Mouse (Mus musculus) heart, embryonic 13.5 days (tissue): ENCODE data around the gene Uty. TPM values are rescaled to one million over a fixed set of nuclear protein-coding genes. Genes with fewer than 3 reads are reported as not detected.
A peak's percentile ranks its signal among the peaks of the same experiment; 100 is the strongest.

Experiments
- ATAC-seq: fragments of 200-750 bp; cut with Nextera tagmentation; 2 replicates; pipeline ENCODE4 v1.8.0; 2017; ENCODE audit warnings: moderate TSS enrichment; ENCODE audit not compliant: insufficient number of reproducible peaks, low FRiP score, low TSS enrichment; ENCODE audit errors: extremely low read depth
- H3K27ac ChIP-seq: fragments of 300-500 bp; sonication (generic); replicated peaks from 2 replicates; pipeline ENCODE4 v1.5.1; 2015; ENCODE audit warnings: moderate library complexity, mild to moderate bottlenecking, inconsistent platforms
- H3K27me3 ChIP-seq: fragments of 300-500 bp; sonication (generic); replicated peaks from 2 replicates; pipeline ENCODE4 v1.6.1; 2015; ENCODE audit warnings: mild to moderate bottlenecking, inconsistent platforms
- H3K36me3 ChIP-seq: fragments of 300-500 bp; sonication (generic); 2 replicates; pipeline ENCODE4 v1.6.1; 2015; ENCODE audit warnings: mild to moderate bottlenecking, inconsistent platforms
- H3K4me1 ChIP-seq: fragments of 300-500 bp; sonication (generic); 2 replicates; pipeline ENCODE4 v1.6.1; 2015; ENCODE audit warnings: inconsistent platforms
- H3K4me2 ChIP-seq: fragments of 300-500 bp; sonication (generic); 2 replicates; pipeline ENCODE4 v1.6.1; 2015; ENCODE audit warnings: inconsistent platforms, mild to moderate bottlenecking, moderate library complexity
- H3K4me3 ChIP-seq: fragments of 300-500 bp; sonication (generic); 2 replicates; pipeline ENCODE4 v1.5.1; 2015; ENCODE audit warnings: moderate library complexity, mild to moderate bottlenecking, inconsistent platforms
- H3K9ac ChIP-seq: fragments of 300-500 bp; sonication (generic); 2 replicates; pipeline ENCODE4 v1.6.1; 2015; ENCODE audit warnings: inconsistent platforms, mild to moderate bottlenecking, moderate library complexity
- H3K9me3 ChIP-seq: fragments of 300-500 bp; sonication (generic); 2 replicates; pipeline ENCODE4 v1.6.1; 2016; ENCODE audit warnings: inconsistent platforms
- WGBS: fragments of 180-500 bp; shearing (Covaris S2); methylation state at CpG from one replicate; pipeline ENCODE4 v1.1.7; 2015; ENCODE audit warnings: mixed read lengths; 5-methylcytosine and 5-hydroxymethylcytosine counted together
- polyA plus RNA-seq: library from polyadenylated mRNA; unstranded; fragments of >200 nt; fragmentation: Nextera tagmentation; extraction: Ambion mirVana; gene quantifications from 2 replicates; pipeline ENCODE4 v1.2.1, GENCODE M21; 2015

Uty gene
- polyA plus RNA-seq, result 6.7 and 8.6 TPM in 2 replicates

GRCm38 (mm10) chrY:1245426-1245863 lies at the start of gene Uty:
TSS of gene Uty (minus strand) at chrY:1245759.
- no peaks in the 10 kb centered on the region for H3K9me3 ChIP-seq
- peak; percentile 76; the same call in 1 of the 2 replicates for ATAC-seq
- H3K4me3 ChIP-seq, result peak within 1 kb of the TSS; percentile 55
- H3K9ac ChIP-seq, result peak within 1 kb of the TSS; percentile 78
- H3K4me2 ChIP-seq, result peak within 1 kb of the TSS; percentile 59
- H3K27ac ChIP-seq, result peak within 1 kb of the TSS; percentile 73
- H3K36me3 ChIP-seq, result no peaks in the 10 kb centered on the region
- no peaks in the 10 kb centered on the region for H3K4me1 ChIP-seq
- WGBS, result 1% methylated on average over 19 of the region's 21 CpGs
- no peaks in the 10 kb centered on the region for H3K27me3 ChIP-seq

GRCm38 (mm10) chrY:1293708-1294107 lies 48.1 kb upstream of the Uty start:
- Histone ChIP-seq H3K27ac (no peak overlapping the region), H3K4me1 (no peaks in the 10 kb centered on the region), H3K36me3 (no peaks in the 10 kb centered on the region), H3K9ac (no peak overlapping the region), H3K4me2 (no peak overlapping the region), H3K9me3 (no peaks in the 10 kb centered on the region), H3K4me3 (no peak overlapping the region), H3K27me3 (no peaks in the 10 kb centered on the region)
- no peak for ATAC-seq

GRCm38 (mm10) chrY:1286171-1286795 lies 40.7 kb upstream of the Uty start, which contains the start of gene Ddx3y:
TSS of gene Ddx3y (minus strand) at chrY:1286629.
- Histone ChIP-seq H3K4me2 (peak within 1 kb of the TSS; percentile 56), H3K36me3 (no peaks in the 10 kb centered on the region), H3K4me3 (peak within 1 kb of the TSS; percentile 52), H3K4me1 (no peaks in the 10 kb centered on the region), H3K9me3 (no peaks in the 10 kb centered on the region), H3K27me3 (no peaks in the 10 kb centered on the region), H3K9ac (peak within 1 kb of the TSS; percentile 75), H3K27ac (peak within 1 kb of the TSS; percentile 75)
- WGBS, result 2% methylated on average over 31 of the region's 31 CpGs
- ATAC-seq, result no peak; the same call in 1 of the 2 replicates

- peak overlapping the region; percentile 56 for H3K4me2 ChIP-seq
- H3K27ac ChIP-seq, result peak overlapping the region; percentile 75
- no peak for ATAC-seq
- peak overlapping the region; percentile 75 for H3K9ac ChIP-seq
- H3K27me3 ChIP-seq, result no peaks in the 10 kb centered on the region
- peak overlapping the region; percentile 52 for H3K4me3 ChIP-seq
- WGBS, result 6% methylated on average over 11 of the region's 12 CpGs
- H3K36me3 ChIP-seq, result no peaks in the 10 kb centered on the region
- no peaks in the 10 kb centered on the region for H3K4me1 ChIP-seq
- H3K9me3 ChIP-seq, result no peaks in the 10 kb centered on the region
These were observed 40.2 kb upstream of the Uty start for GRCm38 (mm10) chrY:1285735-1286134.

- Histone ChIP-seq H3K4me1 (no peaks in the 10 kb centered on the region), H3K9ac (no peak overlapping the region), H3K4me3 (peak overlapping the region; percentile 55), H3K36me3 (no peaks in the 10 kb centered on the region), H3K4me2 (peak overlapping the region; percentile 41; the same call in 1 of the 2 replicates), H3K27ac (no peak overlapping the region), H3K27me3 (no peaks in the 10 kb centered on the region), H3K9me3 (no peaks in the 10 kb centered on the region)
- no peak for ATAC-seq
- WGBS, result 59% methylated on average over 6 of the region's 6 CpGs
These were observed 558 bp upstream of the Uty start for GRCm38 (mm10) chrY:1246117-1246516.

- no peak for ATAC-seq
- H3K9ac ChIP-seq, result peak overlapping the region; percentile 78
- 0% methylated on average over 5 of the region's 9 CpGs for WGBS
- H3K4me1 ChIP-seq, result no peaks in the 10 kb centered on the region
- H3K4me2 ChIP-seq, result peak overlapping the region; percentile 59
- no peaks in the 10 kb centered on the region for H3K9me3 ChIP-seq
- peak overlapping the region; percentile 55 for H3K4me3 ChIP-seq
- no peaks in the 10 kb centered on the region for H3K36me3 ChIP-seq
- no peaks in the 10 kb centered on the region for H3K27me3 ChIP-seq
- peak overlapping the region; percentile 73 for H3K27ac ChIP-seq
These were observed 619 bp downstream of the Uty start for GRCm38 (mm10) chrY:1244940-1245339.

GRCm38 (mm10) chrY:1244421-1244820 lies 1.1 kb downstream of the Uty start:
- ATAC-seq, result no peak
- Histone ChIP-seq H3K36me3 (no peaks in the 10 kb centered on the region), H3K27me3 (no peaks in the 10 kb centered on the region), H3K4me3 (peak overlapping the region; percentile 55), H3K9ac (no peak overlapping the region), H3K27ac (no peak overlapping the region), H3K4me1 (no peaks in the 10 kb centered on the region), H3K4me2 (peak overlapping the region; percentile 59), H3K9me3 (no peaks in the 10 kb centered on the region)
- 53% methylated on average over 5 of the region's 5 CpGs for WGBS

GRCm38 (mm10) chrY:1220001-1220400 lies 25.6 kb downstream of the Uty start:
- no peaks in the 10 kb centered on the region for H3K27me3 ChIP-seq
- no peak overlapping the region for H3K4me2 ChIP-seq
- 84% methylated on average over 6 of the region's 7 CpGs for WGBS
- no peaks in the 10 kb centered on the region for H3K36me3 ChIP-seq
- ATAC-seq, result no peak
- no peaks in the 10 kb centered on the region for H3K4me1 ChIP-seq
- no peak overlapping the region for H3K27ac ChIP-seq
- H3K9me3 ChIP-seq, result no peaks in the 10 kb centered on the region
- H3K9ac ChIP-seq, result no peak overlapping the region
- H3K4me3 ChIP-seq, result no peak overlapping the region

- H3K9me3 ChIP-seq, result no peaks in the 10 kb centered on the region
- no peak overlapping the region for H3K9ac ChIP-seq
- H3K27me3 ChIP-seq, result no peaks in the 10 kb centered on the region
- H3K36me3 ChIP-seq, result no peaks in the 10 kb centered on the region
- H3K4me2 ChIP-seq, result no peak overlapping the region
- no peak overlapping the region for H3K4me3 ChIP-seq
- no peaks in the 10 kb centered on the region for H3K4me1 ChIP-seq
- 100% methylated on average over 1 of the region's 1 CpGs for whole genome bisulfite sequencing
- no peak overlapping the region for H3K27ac ChIP-seq
- ATAC-seq, result no peak
These were observed 67.1 kb downstream of the Uty start for GRCm38 (mm10) chrY:1178476-1178875.

- Histone ChIP-seq H3K27ac (no peak overlapping the region), H3K9me3 (no peaks in the 10 kb centered on the region)
- no peak for ATAC-seq
These were observed 82.5 kb downstream of the Uty start for GRCm38 (mm10) chrY:1163054-1163453.

GRCm38 (mm10) chrY:1116153-1116552 lies 129.4 kb downstream of the Uty start:
- Histone ChIP-seq H3K9me3 (no peaks in the 10 kb centered on the region), H3K36me3 (no peaks in the 10 kb centered on the region), H3K4me1 (no peaks in the 10 kb centered on the region), H3K9ac (no peak overlapping the region), H3K4me2 (no peak overlapping the region), H3K27ac (no peak overlapping the region), H3K4me3 (no peak overlapping the region), H3K27me3 (no peaks in the 10 kb centered on the region)
- 92% methylated on average over 3 of the region's 5 CpGs for WGBS
- no peak for ATAC-seq

More at GRCm38 (mm10) chrY:1163054-1163453, 82.5 kb downstream of the Uty start:
- Histone ChIP-seq H3K9ac (no peak overlapping the region), H3K4me1 (no peaks in the 10 kb centered on the region), H3K4me3 (no peak overlapping the region), H3K36me3 (no peaks in the 10 kb centered on the region), H3K4me2 (no peak overlapping the region), H3K27me3 (no peaks in the 10 kb centered on the region)

- H3K9me3 ChIP-seq, result no peaks in the 10 kb centered on the region
- no peaks in the 10 kb centered on the region for H3K36me3 ChIP-seq
- H3K4me2 ChIP-seq, result no peak overlapping the region
- no CpG with 5 or more reads among the region's 2 CpGs for WGBS
- H3K27me3 ChIP-seq, result no peaks in the 10 kb centered on the region
- no peak overlapping the region for H3K9ac ChIP-seq
- no peak for ATAC-seq
- H3K27ac ChIP-seq, result no peak overlapping the region
- no peaks in the 10 kb centered on the region for H3K4me1 ChIP-seq
- H3K4me3 ChIP-seq, result no peak overlapping the region
These were observed 131.5 kb downstream of the Uty start for GRCm38 (mm10) chrY:1114016-1114415.
